Mouse (Mus musculus) adrenal gland, postnatal 36 days (tissue): Measurements from ENCODE around the gene Fars2. TPM values are rescaled to one million over a fixed set of nuclear protein-coding genes. Genes with fewer than 3 reads are reported as not detected.

Source experiments
- DNase-seq, 2 experiments: peaks; one replicate each; pipeline ENCODE4 v3.0.0; 2021; ENCODE audit warnings: mixed read lengths in 1 of 2
- long read RNA-seq, 2 experiments: library from polyadenylated mRNA; stranded (forward); transcript quantifications; one replicate each; pipeline ENCODE4 v2.0.0; 2021; ENCODE audit warnings: borderline sequencing depth in 2 of 2
- total RNA-seq, 2 experiments: library from RNA; stranded (reverse); gene quantifications; 2 replicates each; pipeline ENCODE4 v1.2.3; 2021

Gene Fars2
- 10 to 100 TPM; 80.9 to 94.7 TPM for total RNA-seq
- long read RNA-seq, experiment 1, transcript Fars2-201 (7 exons, 2,125 nt) = major isoform, 155 of 182 reads
- long read RNA-seq, experiment 1, partial matches to known transcripts = 8 of 182 reads
- long read RNA-seq, experiment 1, other reads (novel, unspliced or antisense) = 12 of 182 reads
- long read RNA-seq, experiment 2, transcript Fars2-201 (7 exons, 2,125 nt) = major isoform, 38 of 51 reads
- long read RNA-seq, experiment 2, partial matches to known transcripts = 1 of 51 reads
- long read RNA-seq, experiment 2, other reads (novel, unspliced or antisense) = 9 of 51 reads

- DNase-seq = peak; percentile 99 to 100
Observed at GRCm38 (mm10) chr13:36117143-36118014, at the start of gene Fars2, which contains the start of gene Lyrm4. Fars2 (plus strand) TSS chr13:36117412. Lyrm4 (minus strand) TSS chr13:36117526.

- no peak for DNase-seq
Observed at GRCm38 (mm10) chr13:36074484-36074883, 42.7 kb upstream of the Fars2 start.

DNA sequence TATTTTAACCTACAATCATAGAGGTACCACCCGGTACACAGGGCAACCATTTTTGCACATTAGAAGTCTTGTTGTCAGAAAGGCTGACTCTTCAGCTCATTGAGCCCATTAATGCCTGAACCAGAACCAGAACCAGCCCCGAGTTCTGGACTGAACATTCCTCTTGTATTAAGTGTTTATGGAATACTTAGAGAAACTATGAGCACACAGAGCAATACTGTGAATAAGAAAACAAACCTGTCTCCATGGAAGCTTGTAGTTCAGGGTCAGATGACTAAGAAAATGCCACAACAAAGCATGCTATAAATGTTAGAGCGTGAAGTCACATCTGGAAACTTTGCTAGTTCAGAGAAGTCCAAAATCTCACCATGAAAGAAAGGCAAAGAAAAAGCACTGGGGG, 35.6 kb upstream of the Fars2 start:
- peak in 1 of 2 experiments; percentile 36 for DNase-seq

- no peak for DNase-seq
Observed at GRCm38 (mm10) chr13:36084701-36085100, 32.5 kb upstream of the Fars2 start.

DNA sequence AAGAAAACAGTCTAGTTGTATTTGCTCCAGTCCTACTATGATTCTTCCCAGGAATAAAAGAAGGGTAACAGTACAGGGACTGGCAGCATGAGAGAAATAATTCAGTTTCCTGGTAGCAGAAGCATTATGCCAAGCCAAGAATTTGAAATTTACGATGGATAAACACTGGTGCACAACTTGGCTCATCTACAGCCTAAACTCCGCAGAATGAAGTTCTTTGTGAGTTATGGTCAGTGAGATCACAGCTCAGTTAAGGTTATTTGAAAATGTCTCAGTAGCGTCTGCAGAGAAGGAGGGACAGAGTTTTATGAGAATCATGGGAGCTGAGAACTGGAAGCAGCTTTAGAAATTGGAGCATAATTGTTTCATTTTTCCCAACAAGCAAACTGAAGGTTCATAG, 31.2 kb upstream of the Fars2 start:
- DNase-seq = no peak

DNA sequence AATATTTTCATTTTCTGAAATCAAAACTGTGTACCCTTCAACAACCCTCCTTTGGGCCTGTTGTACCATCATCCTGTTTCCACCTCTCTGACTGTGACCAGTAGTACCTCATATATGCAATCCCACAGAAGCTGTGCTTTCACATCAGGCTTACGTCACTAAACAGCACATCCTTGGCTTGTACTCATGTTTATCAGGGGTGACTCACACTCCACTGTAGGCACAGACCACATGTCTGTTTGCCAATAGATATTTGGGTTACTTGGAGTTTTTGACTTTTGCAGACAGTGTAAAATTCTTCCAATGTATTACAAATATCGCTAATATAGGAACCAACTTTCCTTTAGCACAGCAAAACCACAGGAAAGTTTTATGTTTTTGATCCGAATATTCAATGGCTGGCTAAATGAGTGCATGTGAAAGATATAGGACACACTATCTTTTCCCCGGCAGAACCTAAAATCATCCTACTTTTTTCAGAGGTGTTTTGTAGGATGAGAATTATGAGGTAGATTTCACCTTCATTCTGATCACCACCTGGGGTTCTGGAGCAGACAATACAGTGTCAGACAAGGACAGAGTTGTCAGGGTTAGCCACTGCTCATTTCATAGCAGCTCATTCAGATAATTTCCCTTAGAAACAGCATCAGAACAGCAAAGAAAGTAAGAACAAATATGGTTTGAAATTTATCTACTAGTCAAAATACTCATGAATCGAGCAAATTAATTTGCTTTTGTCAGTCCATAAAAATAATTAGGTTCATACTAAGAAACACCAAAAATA, 30.4 kb upstream of the Fars2 start:
- peak; percentile 52 to 56 for DNase-seq

- no peak for DNase-seq
Observed at GRCm38 (mm10) chr13:36087427-36087826, 29.8 kb upstream of the Fars2 start.

- no peak for DNase-seq
Observed at GRCm38 (mm10) chr13:36088168-36088567, 29.0 kb upstream of the Fars2 start.

GRCm38 (mm10) chr13:36096684-36097383, 20.4 kb upstream of the Fars2 start:
- DNase-seq = no peak

DNA sequence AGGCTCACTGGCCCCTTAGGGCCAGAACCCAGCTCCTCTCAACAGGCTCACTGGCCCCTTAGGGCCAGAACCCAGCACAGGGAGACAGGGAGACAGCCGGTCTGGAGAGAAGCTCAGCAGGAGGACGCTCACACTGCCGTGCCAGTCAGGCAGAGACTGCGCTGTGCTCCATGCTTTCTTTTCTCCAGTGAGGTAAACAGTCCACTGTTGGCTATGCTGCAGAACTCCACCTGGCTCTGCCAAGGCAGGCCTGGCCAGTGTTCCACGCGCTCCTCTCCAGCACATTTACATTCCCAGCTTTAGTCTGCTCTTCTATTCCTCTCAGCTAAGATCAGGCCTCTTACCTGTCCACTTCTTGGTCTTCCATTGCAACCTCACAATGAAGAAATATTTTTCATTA, 11.6 kb upstream of the Fars2 start:
- no peak for DNase-seq

DNA sequence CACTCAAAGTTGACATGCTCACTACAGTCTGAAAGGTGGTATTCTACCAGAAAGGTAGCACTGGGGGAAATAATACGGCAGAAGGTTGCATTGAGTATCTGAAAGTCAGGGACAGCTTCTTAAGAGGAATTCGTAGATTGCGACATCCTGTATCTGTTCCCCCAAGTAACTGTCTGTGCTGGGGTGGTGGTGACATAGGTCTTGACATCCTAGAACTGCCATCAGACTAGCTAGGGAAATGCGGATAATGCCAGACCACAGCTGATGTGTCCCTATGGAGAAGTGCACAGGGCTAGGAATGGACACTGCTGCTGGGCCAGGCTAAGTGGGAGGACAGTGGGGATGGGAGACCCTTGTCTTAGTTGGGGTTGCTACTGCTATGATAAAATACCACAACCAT, 8.7 kb upstream of the Fars2 start:
- DNase-seq = no peak

DNA sequence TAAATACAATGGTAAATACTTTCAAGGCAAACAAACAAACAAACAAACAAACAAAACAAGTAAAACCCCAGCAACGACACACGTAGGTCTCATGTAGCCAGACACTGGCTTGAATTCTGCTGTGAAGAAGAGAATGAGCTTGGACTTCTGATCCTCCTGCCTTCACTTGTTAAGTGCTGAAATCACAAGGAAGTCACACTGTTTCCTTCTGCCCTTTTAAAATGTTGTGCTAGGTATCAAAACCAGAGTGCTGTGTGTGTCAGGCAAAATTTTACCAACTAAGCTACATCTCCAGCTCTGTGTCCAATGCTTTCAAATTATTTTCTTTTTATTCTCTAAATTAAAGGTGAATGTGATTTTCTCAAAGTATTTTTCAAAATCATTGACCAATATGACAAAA, 5.9 kb upstream of the Fars2 start:
- no peak for DNase-seq

GRCm38 (mm10) chr13:36113181-36113580, 4.0 kb upstream of the Fars2 start:
- no peak for DNase-seq

DNA sequence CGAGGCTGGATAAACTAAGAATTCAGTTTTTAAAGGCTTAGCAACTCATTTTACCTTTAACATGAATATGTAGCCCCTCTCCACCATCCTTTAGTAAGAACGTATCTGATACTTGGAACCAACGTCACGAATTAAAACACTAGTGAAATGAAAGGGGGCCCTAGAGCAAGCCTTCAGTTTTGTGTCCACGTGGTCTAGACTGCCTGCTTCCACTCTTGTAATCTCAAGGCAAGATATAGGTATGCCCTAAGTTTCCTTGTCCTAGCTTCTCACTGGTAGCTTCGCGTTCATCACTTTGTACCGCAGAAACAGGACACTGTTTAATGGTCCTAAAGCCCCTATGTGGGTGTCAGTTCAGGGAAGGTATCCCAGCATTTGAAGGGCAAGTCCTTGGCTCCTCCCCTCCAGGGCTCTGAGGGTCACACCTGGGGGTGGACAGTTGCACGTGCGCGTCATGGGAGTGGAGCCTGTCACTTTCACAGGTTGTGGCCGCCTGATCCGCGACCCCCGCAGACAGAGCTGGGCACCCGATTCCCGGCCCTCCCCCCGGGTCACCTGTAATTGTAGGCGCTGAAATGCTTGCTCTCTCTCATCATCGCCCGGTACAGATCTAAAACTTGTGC, 581 bp upstream of the Fars2 start:
- DNase-seq = peak; percentile 34 to 49

- no peak for DNase-seq
Observed at GRCm38 (mm10) chr13:36119684-36120083, 2.5 kb downstream of the Fars2 start.

DNA sequence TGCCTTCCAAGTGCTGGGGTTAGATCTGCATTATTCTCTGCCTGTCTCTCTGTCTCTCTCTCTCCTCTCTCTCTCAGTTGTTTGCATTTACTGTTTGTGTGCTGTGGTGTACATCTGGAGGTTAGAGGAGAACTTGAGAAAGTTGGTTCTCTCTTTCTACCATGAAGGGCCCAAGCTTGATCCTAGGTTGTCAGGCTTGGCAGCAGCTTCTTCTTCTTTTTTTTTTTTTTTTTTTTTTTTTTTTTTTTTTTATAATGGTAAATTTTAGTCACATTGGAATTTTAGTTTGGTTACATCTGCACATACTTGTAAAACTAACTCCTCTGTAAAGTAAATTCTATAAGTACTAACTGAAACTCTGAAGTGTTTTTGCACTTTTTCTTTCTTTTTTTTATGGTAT, 3.4 kb downstream of the Fars2 start:
- DNase-seq = no peak

- DNase-seq = no peak
Observed at GRCm38 (mm10) chr13:36129360-36130054, 12.3 kb downstream of the Fars2 start.

DNA sequence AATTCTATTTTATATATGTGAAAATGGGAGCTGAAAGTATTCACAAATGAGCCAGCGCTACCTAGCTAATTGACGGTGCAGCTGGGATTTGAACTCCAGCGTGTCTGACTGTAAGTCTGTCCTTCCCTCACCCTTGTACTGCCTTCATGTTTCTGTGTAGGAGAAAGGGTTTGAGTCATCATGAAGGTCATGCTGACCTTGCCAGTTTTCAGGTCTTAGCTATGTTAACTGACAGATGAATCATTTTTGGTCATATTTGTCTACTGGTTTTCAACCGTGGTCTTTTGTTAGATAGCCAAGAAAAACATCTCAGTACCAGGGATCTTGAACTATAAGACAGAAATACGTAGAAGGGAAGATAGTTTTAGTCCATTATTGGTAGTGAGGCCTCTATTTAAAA, 14.2 kb downstream of the Fars2 start:
- DNase-seq = peak; percentile 43 to 54

DNA sequence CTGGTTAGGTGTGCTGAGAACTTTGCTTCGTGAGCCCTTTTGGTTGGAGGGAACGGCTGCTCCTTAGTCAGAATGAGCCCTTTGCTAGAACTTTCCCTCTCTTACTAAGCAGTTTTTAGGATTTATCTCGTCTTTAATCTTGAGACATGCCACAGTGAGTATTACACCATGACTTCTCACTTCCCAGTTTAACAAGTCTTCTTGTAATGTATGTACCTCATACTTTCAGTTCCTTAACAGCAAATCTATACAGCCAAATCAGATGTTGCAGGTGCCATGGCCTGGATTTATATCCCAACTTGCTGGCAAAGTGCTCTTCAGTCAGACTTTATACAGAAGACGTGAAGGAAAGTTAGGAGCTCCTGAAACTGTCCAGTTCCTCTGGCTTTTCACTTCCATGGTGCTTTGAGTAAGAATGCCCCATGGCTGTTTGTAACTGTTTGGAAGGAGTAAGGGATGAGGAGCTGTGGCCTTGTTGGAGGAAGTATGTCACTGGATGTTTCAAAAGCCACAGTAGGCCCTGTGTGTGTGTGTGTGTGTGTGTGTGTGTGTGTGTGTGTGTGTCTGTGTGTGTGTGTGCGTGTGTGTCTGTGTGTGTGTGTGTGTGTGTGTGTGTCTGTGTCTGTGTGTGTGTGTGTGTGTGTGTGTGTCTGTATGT, 14.9 kb downstream of the Fars2 start:
- DNase-seq = no peak

DNA sequence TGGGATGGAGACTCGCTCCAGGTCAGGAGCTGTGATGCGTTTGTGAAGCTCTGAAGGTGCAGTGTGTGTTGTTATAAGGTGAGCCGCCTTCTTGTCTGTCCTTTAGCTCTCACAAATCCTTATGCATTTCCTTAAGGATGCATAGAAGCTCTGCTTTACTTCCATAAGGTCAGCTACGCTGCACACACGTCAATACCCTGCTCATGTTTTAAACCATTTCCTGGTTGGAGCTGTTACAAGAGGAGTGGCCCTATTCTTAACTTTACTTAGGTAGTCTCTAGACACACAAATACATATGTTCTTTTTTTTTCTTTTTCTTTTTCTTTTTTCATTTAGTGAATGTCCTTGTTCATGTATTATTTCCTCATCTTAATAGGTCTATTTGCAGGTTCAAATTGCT, 22.5 kb downstream of the Fars2 start:
- DNase-seq = no peak
